Mouse (Mus musculus) heart, embryonic 14.5 days (tissue): ENCODE data around the gene Gpr158. TPM values are rescaled to one million over a fixed set of nuclear protein-coding genes. Genes with fewer than 3 reads are reported as not detected.

Experiments
- ATAC-seq: fragments of 200-750 bp; cut with Nextera tagmentation; 2 replicates; pipeline ENCODE4 v1.8.0; 2017; ENCODE audit warnings: low read depth, moderate TSS enrichment; ENCODE audit not compliant: insufficient number of reproducible peaks, insufficient read depth, low FRiP score
- H3K27ac ChIP-seq, 2 experiments: fragments of 200-500 bp in 1 of 2; fragments of 300-500 bp in 1 of 2; sonication (generic) in 1 of 2; replicated peaks in 1 of 2; 2 replicates each; pipeline ENCODE4 v1.5.1; 2012 to 2014; ENCODE audit warnings: low read depth in 2 of 2, low read length in 2 of 2, control low read depth in 1 of 2, mild to moderate bottlenecking in 1 of 2, mixed read lengths in 1 of 2; ENCODE audit not compliant: control insufficient read depth in 1 of 2, insufficient read depth in 1 of 2
- H3K27me3 ChIP-seq: fragments of 300-500 bp; sonication (generic); 2 replicates; pipeline ENCODE4 v1.6.1; 2014; ENCODE audit warnings: mild to moderate bottlenecking, low read length, control low read depth; ENCODE audit not compliant: control insufficient read depth, insufficient read depth
- H3K36me3 ChIP-seq: fragments of 300-500 bp; sonication (generic); 2 replicates; pipeline ENCODE4 v1.6.1; 2014; ENCODE audit warnings: mild to moderate bottlenecking, control low read depth, low read length, mixed read lengths; ENCODE audit not compliant: control insufficient read depth, insufficient read depth
- H3K4me1 ChIP-seq, 2 experiments: fragments of 200-500 bp in 1 of 2; fragments of 300-500 bp in 1 of 2; sonication (generic) in 1 of 2; 2 replicates each; pipeline ENCODE4 v1.6.1; 2012 to 2014; ENCODE audit warnings: low read length in 2 of 2, control low read depth in 1 of 2, mixed read lengths in 1 of 2; ENCODE audit not compliant: control insufficient read depth in 2 of 2, insufficient read depth in 2 of 2
- H3K4me2 ChIP-seq: fragments of 300-500 bp; sonication (generic); 2 replicates; pipeline ENCODE4 v1.6.1; 2014; ENCODE audit warnings: mild to moderate bottlenecking, low read length
- H3K4me3 ChIP-seq, 2 experiments: fragments of 200-500 bp in 1 of 2; fragments of 300-500 bp in 1 of 2; sonication (generic) in 1 of 2; 2 replicates each; pipeline ENCODE4 v1.5.1; 2012 to 2014; ENCODE audit warnings: low read length in 2 of 2, mild to moderate bottlenecking in 2 of 2, control low read depth in 1 of 2, low read depth in 1 of 2, moderate library complexity in 1 of 2; ENCODE audit not compliant: control insufficient read depth in 1 of 2, insufficient read depth in 1 of 2
- H3K9ac ChIP-seq: fragments of 300-500 bp; sonication (generic); 2 replicates; pipeline ENCODE4 v1.6.1; 2014; ENCODE audit warnings: mild to moderate bottlenecking, low read length
- H3K9me3 ChIP-seq: fragments of 300-500 bp; sonication (generic); 2 replicates; pipeline ENCODE4 v1.6.1; 2016; ENCODE audit warnings: low read length, control low read depth; ENCODE audit not compliant: control insufficient read depth
- WGBS: fragments of 180-500 bp; shearing (Covaris S2); extraction: QIAGEN DNeasy Blood & Tissue Kit; methylation state at CpG from one replicate; pipeline ENCODE4 v1.1.7; 2014; 5-methylcytosine and 5-hydroxymethylcytosine counted together
- polyA plus RNA-seq: library from polyadenylated mRNA; unstranded; fragments of >200 nt; fragmentation: Nextera tagmentation; extraction: Ambion mirVana; gene quantifications from 2 replicates; pipeline ENCODE4 v1.2.1, GENCODE M21; 2014

The Gpr158 gene
- polyA plus RNA-seq, 1 experiment from 2014 or later = 0.14 TPM

- no peaks in the 10 kb centered on the region for H3K9me3 ChIP-seq
- no peak overlapping the region for H3K4me2 ChIP-seq
- WGBS = 78% methylated on average over 12 of the region's 12 CpGs
- ATAC-seq = no peak
- no peaks in the 10 kb centered on the region for H3K27me3 ChIP-seq
- H3K4me1 ChIP-seq = no peaks in the 10 kb centered on the region
- no peak overlapping the region for H3K4me3 ChIP-seq
- no peak overlapping the region for H3K27ac ChIP-seq
- H3K9ac ChIP-seq = no peak overlapping the region
- no peaks in the 10 kb centered on the region for H3K36me3 ChIP-seq
Observed at GRCm38 (mm10) chr2:21397347-21397746, 30.0 kb downstream of the Gpr158 start.

- WGBS = 91% methylated on average over 3 of the region's 3 CpGs
- H3K4me1 ChIP-seq = no peaks in the 10 kb centered on the region
- ATAC-seq = no peak
- no peaks in the 10 kb centered on the region for H3K36me3 ChIP-seq
- no peaks in the 10 kb centered on the region for H3K9me3 ChIP-seq
- no peak overlapping the region for H3K4me2 ChIP-seq
- no peak overlapping the region for H3K4me3 ChIP-seq
- no peak overlapping the region for H3K27ac ChIP-seq
- no peaks in the 10 kb centered on the region for H3K27me3 ChIP-seq
- no peak overlapping the region for H3K9ac ChIP-seq
Observed at GRCm38 (mm10) chr2:21399657-21400056, 32.3 kb downstream of the Gpr158 start.

- ATAC-seq = no peak
- no peak overlapping the region for H3K9ac ChIP-seq
- H3K4me3 ChIP-seq = no peak overlapping the region
- H3K27ac ChIP-seq = no peak overlapping the region
- H3K4me1 ChIP-seq = no peaks in the 10 kb centered on the region
- no peaks in the 10 kb centered on the region for H3K36me3 ChIP-seq
- no peaks in the 10 kb centered on the region for H3K27me3 ChIP-seq
- no peaks in the 10 kb centered on the region for H3K9me3 ChIP-seq
- WGBS = 81% methylated on average over 3 of the region's 3 CpGs
- H3K4me2 ChIP-seq = no peak overlapping the region
Observed at GRCm38 (mm10) chr2:21405617-21406016, 38.3 kb downstream of the Gpr158 start.

- 89% methylated on average over 2 of the region's 2 CpGs for WGBS
- no peak overlapping the region for H3K4me2 ChIP-seq
- no peaks in the 10 kb centered on the region for H3K4me1 ChIP-seq
- H3K27me3 ChIP-seq = no peaks in the 10 kb centered on the region
- no peak overlapping the region for H3K9ac ChIP-seq
- H3K27ac ChIP-seq = no peak overlapping the region
- H3K4me3 ChIP-seq = no peak overlapping the region
- no peak for ATAC-seq
- H3K9me3 ChIP-seq = no peaks in the 10 kb centered on the region
- H3K36me3 ChIP-seq = no peaks in the 10 kb centered on the region
Observed at GRCm38 (mm10) chr2:21407443-21407985, 40.2 kb downstream of the Gpr158 start.

GRCm38 (mm10) chr2:21408821-21409220, 41.5 kb downstream of the Gpr158 start:
- Histone ChIP-seq H3K27me3 (no peaks in the 10 kb centered on the region), H3K27ac (no peak overlapping the region), H3K36me3 (no peaks in the 10 kb centered on the region), H3K9me3 (no peaks in the 10 kb centered on the region), H3K4me3 (no peak overlapping the region), H3K4me1 (no peaks in the 10 kb centered on the region), H3K4me2 (no peak overlapping the region), H3K9ac (no peak overlapping the region)
- no peak for ATAC-seq
- 65% methylated on average over 3 of the region's 3 CpGs for WGBS

- Histone ChIP-seq H3K27me3 (no peaks in the 10 kb centered on the region), H3K27ac (no peak overlapping the region), H3K4me1 (no peaks in the 10 kb centered on the region), H3K9ac (no peak overlapping the region), H3K9me3 (no peaks in the 10 kb centered on the region), H3K36me3 (no peaks in the 10 kb centered on the region), H3K4me2 (no peak overlapping the region), H3K4me3 (no peak overlapping the region)
- ATAC-seq = no peak
- WGBS = 65% methylated on average over 2 of the region's 2 CpGs
Observed at GRCm38 (mm10) chr2:21430288-21430687, 62.9 kb downstream of the Gpr158 start.

GRCm38 (mm10) chr2:21431182-21431581, 63.8 kb downstream of the Gpr158 start:
- no peaks in the 10 kb centered on the region for H3K27me3 ChIP-seq
- WGBS = 63% methylated on average over 6 of the region's 6 CpGs
- no peaks in the 10 kb centered on the region for H3K4me1 ChIP-seq
- no peaks in the 10 kb centered on the region for H3K36me3 ChIP-seq
- no peak overlapping the region for H3K9ac ChIP-seq
- no peak overlapping the region for H3K4me2 ChIP-seq
- no peak overlapping the region for H3K27ac ChIP-seq
- H3K9me3 ChIP-seq = no peaks in the 10 kb centered on the region
- no peak for ATAC-seq
- H3K4me3 ChIP-seq = no peak overlapping the region

GRCm38 (mm10) chr2:21439626-21440025, 72.3 kb downstream of the Gpr158 start:
- Histone ChIP-seq H3K9ac (no peak overlapping the region), H3K4me2 (no peak overlapping the region), H3K4me1 (no peaks in the 10 kb centered on the region), H3K36me3 (no peaks in the 10 kb centered on the region), H3K9me3 (no peaks in the 10 kb centered on the region), H3K27me3 (no peaks in the 10 kb centered on the region), H3K27ac (no peak overlapping the region), H3K4me3 (no peak overlapping the region)
- 79% methylated on average over 3 of the region's 3 CpGs for WGBS
- ATAC-seq = no peak
